Mouse (Mus musculus) thymus, postnatal 25 days (tissue): ENCODE data around the gene Cldn19.

Source experiments
- DNase-seq: peaks from one replicate; pipeline ENCODE4 v3.0.0; 2022

Cldn19 gene

GRCm38 (mm10) chr4:119305418-119305817, 50.2 kb downstream of the Cldn19 start:
- no peak for DNase-seq
